Mouse (Mus musculus): ENCODE results near the gene Lrrc32.
A peak's percentile ranks its signal among the peaks of the same experiment; 100 is the strongest.

Gene Lrrc32

DNA sequence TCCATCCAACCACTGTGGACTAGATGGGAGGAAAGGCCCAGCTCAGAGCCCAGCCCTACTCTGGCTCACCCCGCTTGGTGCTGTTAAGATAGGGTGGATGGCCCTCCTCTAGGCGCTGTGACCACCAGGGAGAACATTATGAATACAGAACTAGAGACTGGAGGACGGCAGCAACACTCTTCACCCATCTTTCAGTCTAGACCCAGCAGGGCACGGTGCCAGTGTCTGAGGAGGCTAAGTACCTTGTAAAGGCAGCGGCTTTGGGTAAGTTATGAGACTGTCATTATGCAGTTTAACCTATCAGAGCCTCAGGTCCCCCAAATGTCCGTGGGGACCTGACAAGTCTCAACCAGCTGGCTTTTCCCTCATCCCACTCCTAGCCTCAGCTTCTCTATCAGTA lies at the start of gene Lrrc32:
Gene Lrrc32 (plus strand): TSS at position 153 of the 400 bp plus-strand sequence.
- no peak for DNase-seq

DNA sequence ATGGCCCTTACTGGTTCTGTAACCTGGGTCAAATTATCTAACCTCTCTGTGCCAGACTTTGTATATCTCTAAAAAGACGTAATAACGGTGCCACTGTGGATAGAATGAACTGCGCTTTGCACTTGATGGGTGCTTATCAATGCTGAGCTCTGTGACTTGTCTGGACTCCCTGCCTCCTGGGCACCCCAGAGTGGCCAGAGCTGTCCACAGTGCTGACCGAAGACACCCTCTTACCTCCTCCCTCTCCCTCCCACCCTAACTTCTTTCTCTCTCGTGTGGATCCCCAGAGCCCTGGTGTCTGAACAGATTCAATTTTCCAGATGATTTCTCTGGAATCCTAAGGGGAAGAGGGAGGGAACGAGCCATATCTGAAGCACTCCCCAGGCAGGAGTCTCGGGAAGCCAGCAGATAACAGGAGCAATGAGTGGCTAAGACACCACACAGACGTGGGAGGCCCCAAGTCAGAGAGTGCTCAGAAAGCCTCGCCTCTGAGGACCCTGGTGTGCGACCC lies 49.1 kb upstream of the Lrrc32 start, which contains the start of gene Gucy2d:
Gene Gucy2d (plus strand): TSS at position 461 of the 511 bp plus-strand sequence.
- no peak for DNase-seq

DNA sequence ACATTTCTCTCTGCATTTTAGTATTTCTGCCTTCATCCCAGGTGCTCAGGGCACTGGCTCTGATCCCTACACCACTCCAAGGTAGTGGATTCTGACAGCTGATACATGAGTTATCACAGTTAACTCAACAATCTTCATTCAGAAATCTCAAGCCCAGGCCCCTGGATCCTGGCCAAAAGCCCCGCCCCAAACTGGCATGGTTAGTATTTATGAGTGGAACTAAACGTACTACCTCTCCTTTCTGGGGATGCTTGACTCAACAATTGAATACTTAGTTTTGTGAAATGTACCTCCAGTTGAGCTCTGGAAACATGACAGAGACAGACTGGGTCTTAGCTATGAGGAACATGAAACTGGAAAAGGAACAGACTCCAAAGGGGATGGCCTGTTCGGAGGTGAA lies 42.2 kb upstream of the Lrrc32 start:
- no peak for DNase-seq

DNA sequence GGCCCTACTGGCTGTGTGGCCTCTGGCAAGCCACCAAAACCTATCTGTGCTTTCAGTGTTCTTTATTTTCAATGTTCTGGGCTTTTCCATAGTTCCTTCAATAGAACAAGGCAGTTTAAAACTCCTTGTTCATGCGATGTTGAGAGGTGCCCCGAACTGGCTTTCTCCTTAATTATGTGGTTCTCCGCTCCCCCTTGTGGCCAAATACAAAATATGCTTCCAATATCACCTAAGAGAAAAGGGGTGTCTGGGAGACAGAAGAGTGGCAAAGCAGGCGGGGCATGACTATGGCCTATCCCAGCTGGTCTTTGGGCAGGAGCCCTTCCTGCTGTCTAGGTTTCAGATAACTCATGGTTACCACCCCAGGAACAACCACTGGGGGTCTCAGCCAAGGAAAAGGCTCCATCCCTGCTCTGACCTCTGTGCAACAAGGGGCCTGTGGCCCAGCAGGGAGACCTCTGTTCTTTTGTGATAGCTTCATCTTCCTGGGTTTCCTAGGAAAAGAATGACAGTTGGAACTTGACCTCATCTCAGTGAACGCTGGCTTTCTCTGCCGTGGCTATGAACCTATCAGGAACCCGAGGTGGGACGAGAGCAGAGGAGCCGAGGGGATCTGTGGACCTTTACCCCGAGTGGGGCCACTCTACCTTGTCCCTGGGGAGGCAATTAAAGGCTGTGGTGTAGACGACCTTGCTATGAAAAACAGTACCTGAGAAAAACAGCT lies 41.3 kb upstream of the Lrrc32 start:
- DNase-seq: peak; percentile 38

DNA sequence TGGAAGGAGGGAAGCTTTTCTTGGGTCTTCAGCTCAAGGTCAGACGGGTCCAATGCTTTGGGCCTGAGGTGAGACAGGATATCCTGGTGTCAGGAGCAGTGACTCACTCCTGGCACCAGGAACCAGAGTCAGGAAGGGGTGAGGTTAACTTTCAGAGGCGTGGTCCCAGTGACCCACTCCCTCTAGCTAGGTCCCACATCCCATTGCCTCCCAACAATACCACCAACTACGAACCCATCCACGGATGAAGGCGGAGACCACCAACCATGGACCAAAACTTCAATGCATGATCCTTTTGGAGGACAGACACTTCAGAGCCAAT lies 40.8 kb upstream of the Lrrc32 start:
- no peak for DNase-seq

DNA sequence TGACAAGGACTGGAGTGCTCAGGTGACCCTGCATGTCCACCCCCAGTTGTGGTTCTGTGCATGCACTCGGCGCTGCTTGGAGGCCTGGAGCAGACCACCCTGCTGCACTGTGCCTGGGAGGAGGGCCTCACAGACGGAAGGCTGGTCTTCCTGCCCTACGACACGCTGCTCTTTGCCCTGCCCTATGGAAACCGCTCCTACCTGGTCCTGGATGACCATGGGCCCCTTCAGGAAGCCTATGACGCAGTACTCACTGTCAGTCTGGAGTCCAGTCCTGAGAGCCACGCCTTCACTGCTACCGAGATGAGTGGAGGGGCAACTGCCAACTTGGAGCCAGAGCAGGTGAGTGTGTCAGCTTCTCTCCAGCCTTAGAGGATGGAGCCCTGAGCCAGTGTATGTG lies 39.4 kb upstream of the Lrrc32 start:
- no peak for DNase-seq

DNA sequence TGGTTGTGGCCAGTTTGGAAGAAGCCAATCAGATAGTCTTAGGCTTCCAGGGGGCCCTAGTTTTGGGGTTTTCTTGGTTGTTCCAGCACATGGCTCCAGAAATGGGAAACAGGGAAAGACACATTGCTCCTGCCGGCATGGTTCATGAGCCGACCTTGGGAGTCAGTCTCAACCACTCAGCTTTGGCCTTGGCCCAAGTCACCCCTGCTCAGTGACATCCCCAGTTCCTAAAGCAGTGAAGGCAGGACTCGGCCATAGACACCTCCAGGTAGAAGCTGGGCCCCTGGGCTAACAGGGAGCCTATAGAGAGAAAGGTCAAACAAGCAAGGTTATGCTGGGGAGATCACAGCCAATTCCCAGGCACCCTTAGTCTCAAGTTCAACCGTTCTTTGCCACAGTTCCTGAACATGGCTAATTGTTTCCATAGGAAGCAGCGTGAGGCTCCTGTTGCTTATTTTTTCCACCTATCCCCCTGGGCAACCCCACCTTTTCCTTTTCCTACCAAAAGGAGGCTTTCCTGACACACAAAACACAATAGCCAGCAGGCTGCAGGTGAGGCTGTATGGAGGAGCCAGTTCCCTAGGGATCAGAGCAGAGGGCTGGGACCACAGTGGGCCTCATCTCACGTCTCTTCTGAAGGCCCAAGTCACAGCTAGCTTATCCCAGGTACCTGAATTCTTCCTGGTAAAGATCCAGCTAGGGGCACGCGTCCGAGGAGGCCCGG lies 34.5 kb upstream of the Lrrc32 start:
- no peak for DNase-seq

DNA sequence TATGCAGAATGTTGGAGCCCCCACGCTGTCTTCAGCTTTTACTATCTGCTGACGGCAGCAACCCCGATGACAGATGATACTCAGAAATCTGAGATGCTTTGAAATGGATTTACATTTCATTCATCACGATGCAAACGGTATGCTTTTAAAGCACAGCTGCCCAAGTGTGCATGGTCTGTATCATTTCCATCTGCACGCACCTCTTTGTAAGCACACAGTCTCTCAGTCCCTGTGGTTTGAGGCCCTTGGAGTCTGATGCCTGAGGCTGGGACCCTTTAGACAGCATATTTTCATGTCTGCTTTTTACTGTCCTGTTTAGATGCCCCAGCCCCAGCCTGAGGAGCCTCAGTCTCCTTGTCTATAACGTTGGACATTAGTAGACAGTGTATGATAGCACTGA lies 28.8 kb upstream of the Lrrc32 start:
- DNase-seq: no peak

DNA sequence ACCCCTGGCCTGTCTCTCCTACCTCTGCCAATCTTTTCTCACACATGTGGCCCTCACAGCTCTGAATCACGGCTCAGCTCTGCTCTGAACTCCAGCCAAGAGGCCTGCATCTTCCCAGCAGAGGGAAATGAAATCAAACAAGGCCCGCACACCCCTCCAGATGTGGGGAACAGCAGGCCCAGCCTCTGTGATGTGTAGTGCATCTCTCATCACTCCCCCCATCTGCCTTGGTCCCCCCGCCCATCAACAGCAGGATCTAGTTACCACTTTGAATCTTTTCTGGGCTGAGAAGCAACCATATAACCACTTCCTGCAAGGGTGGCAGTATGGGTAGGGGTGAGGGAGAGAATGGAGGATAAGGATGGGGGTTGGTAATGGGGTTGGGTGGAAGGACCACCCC lies 20.0 kb upstream of the Lrrc32 start:
- DNase-seq: no peak

DNA sequence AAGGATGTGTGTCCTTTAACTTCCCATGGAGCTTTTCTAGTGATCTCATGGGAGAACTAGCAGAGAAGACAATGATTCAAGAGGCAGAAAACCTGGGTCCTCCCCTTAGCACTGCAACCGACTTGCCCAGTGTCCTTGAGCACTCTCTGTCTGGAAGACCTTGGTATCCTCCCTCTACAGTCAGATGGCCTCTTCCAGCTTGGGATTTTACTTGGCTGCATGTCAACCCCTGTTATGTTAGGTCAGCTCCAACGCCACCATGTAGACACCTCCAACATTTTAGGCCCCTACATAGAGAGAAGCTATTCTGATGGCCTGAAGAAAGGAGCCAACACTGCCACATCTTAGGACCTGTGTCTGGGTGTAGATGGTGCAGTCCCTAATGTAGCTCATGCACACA lies 16.6 kb upstream of the Lrrc32 start:
- DNase-seq: no peak

DNA sequence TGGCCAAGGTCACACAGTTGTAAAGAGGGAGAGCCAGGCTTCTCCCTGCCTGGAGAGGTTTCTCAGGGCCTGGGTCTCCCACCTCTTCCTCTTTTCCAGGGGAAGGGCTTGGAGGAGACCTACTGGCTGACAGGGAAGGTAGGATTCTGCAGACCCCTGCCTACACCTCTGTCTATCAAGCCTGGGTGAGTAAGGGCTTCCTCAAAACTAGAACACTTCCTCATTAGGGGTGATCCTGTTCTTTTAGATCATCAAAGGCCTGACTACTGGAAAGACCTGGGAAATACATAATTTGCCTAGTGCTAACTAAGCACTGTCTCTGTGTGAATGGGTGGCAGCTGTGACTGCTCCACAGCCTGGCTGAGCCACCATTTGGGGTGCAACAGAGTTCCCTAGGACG lies 14.5 kb upstream of the Lrrc32 start:
- no peak for DNase-seq

DNA sequence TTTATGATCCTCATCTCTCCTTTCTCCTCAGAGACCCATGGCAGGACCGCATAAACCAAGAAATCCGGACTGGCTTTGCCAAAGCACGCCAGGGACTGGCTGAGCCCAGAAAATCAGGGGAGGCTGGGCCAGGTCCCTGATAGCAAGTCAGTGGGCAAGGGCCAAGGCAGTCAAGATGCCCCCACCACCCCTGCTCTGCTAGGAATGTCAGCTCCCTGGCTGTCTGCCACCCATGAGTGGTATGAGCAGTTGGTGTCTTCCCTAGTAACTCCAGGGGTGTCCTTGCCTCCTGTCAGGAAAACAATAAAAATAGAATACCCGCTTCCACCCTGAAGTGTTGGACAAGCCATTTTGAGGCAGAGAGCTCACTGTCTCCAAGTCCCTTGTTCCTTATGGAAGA lies 11.9 kb upstream of the Lrrc32 start:
- DNase-seq: peak; percentile 71

DNA sequence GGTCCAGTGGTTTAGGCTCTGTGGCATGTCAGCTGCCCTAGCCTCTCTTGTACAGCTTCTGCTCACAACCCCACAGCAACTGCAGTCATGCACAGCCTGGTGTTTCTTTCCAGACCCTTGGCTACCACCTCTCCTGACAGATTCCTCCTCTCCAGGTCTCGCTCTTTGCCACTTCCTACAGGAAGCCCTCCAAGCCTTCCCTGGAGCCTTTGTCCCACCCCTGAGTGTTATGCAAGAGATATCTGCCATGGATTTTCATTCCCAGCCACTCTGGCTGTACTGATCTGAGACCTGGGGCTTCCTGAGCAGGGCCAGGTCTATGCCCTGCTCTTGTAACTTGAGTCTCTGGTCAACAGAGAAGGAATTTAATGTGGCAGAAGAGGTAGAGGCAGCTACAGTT lies 8.6 kb upstream of the Lrrc32 start:
- no peak for DNase-seq

DNA sequence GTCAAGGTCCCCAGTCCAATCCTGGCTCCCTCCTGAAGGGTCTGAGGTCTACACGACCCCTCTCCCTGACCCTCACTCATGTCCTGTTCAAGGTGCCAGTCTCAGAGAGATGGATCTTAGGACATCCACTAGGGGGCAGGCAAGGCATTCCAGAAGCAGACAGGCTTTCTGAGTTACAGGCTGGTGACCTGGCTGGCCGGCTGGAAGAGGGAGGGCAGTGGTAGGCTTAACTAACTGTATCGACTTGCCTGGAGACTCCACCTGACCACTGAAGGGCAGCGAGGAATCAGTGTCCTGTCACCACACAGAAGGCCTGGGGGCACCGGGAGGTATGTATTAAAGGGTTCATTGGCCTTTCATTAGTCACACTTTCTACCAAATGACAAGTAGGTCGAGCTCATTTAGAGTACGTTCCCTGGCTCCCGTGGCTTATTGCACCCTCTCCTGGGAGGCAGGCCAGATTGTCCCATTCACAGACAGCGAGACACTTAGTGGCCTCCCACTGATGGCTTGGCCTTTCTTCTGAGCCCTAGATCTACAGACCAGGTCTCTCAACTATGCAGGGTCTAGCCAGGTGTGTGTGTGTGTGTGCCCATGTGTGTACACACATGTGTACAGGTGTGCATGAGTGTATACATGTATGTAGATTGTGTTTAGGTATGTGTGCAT lies 7.9 kb upstream of the Lrrc32 start:
- peak; percentile 85 for DNase-seq

DNA sequence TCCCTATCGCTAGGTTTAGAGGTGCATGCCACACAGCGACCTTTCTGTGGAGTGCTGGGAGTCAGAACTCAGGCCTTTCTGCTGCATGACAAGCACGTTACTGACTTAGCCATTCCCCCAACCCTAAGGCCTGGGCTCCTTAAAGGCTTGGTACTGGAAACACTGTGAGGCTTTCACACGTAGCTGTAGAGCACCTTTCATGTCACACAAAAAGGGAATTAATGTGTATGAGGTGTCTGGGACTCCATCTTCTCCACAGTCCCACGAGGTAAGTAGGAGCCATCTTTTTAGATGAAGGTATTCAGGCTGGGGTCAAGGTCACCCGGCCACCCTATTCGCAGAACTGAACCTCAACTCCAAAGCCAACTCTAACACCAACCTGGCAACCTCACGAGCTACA lies 7.2 kb upstream of the Lrrc32 start:
- DNase-seq: no peak

DNA sequence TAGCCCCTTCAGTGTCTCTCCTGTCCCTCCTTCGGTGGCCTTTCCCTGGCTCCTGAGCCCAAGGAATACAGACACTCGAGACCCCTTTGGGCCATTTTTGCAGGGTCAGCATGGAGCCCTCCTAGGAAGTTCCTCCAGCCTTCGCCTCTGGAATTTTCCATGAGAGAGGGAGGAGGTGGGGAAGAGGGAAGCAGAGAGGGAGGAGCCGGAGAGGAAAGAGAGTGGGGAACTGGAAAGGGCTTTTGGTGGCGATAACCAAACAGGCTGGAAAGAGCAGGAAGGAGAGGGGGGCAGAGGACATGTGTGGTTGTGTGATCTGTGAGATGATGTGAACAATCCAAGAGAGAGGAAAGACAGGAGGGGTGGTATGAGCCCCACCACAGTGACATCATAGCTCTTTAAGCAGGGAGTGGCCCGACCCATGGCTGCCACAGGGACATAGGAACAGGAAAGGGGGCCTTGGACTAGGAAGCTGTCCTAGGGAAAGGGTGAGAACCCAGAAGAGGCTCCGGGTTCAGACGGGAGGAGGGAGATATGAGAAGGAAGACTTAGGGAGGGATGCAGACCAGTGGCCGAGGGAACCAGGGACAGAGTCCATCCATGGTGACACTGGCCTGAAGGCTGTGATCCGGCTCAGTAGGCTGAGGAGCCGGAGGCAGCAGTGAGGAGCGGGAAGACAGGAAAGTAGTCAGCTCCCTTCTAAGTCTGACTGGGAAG lies 6.4 kb upstream of the Lrrc32 start:
- no peak for DNase-seq

DNA sequence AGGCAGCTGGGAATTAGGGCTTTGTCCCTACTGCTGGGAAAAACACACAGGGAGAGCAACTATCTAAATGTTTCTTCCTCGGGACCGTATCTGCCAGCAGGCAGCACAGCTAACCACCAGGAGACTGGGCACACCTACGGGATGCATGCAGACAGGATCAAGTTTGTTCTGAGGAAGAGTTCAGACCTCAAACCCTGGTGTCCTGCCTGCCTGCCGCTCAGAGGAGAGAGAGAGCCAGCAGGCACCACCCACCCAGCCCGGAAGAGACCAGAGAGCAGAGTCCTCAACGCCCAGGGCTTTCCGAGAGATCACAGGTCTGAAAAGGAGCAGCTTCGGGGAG lies 5.8 kb upstream of the Lrrc32 start:
- DNase-seq: no peak

DNA sequence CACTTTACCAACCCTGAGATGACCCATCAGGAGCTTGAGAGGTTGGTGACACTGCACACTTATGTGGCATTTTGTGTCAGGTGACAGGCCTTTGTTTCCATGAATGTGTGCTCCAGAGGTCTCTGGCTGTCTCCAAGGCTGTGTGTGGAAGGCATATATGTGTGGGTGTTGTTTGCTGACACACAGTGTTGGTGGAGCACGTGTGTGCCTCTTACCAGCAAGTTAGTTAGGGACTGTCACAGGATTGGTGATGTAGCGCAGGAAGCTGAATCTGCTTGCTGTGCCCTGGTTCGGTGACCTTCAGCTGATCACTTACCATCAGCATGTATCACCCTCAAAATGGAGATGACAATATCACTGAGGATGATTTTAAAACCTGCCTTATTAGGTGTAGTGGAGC lies 4.2 kb upstream of the Lrrc32 start:
- no peak for DNase-seq

DNA sequence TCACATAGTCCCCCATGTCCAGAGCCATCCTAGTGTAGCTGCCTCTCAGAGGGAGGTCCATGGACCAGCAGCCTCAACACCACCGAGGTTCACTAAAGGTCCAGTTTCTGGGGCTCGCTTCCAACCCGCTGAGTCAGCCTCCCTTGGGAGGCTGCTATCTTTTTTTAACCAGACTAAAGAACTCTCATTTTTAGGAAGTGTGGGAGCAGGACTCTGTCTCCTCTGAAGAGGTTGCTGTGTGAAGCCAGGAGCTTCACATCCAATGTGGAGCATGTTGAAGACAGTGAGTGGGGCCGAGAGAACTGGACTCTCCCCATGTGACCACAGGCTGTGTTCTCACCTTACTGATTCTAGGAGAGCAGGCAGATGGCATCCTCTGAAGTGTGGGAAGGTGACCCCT lies 3.6 kb upstream of the Lrrc32 start:
- DNase-seq: no peak

DNA sequence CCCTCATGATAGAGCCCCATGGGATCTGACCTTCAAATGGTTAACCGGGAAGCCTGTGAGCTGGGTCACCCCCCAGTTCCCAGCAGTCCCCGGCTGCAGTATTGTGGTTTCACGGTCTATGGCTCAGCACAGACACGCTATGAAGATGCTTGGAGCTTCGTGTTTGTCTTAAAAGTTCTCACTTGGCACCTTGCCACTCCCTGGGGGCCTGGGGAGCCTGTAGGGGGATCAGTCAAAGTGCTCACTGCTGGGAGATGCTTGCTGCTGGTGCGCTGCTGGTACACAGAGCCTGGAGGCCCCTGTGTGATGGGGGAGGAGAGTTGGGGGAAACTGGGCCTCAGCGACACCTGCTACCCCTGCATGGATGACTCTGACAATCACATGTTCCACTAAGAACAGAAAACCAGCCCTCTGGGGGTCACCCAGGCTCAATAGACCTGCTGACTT lies 2.6 kb upstream of the Lrrc32 start:
- no peak for DNase-seq

DNA sequence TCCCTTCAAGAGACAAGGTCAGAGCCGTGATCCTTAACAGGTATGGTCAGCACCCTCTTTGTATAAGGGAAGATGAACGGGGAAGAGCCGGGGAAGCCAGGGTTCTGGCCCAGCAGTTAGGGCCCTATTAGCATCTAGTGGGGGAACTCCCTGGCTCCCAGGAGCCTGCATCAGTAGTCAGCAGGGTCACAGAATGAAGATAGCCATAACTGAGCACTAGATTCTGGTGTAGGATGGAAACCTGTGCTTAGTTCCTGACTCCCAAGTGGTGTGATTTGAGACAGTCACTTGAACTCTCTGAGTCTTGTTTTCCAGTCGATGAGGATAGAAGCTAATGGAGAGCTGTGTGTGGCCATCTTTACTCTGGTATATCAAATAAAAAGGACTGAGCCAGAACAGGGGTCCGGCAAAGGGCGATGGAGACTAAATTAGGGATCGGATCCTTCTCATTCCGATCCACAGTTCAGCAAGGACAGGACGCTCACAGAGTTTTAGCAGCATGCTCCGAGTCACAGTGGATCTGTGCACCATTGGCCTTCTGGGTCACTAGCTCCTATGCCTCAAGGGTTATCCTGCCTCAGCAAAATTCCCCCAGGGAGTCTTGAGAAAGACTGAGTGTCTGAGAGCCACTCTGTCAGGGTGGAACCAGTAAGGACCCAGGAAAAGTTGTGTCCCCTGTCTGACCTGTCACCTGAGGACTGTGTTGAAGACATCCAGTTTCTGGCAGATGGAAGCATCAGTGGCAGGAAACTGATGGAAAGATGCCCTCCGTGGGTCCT lies 1.7 kb upstream of the Lrrc32 start:
- DNase-seq: no peak

DNA sequence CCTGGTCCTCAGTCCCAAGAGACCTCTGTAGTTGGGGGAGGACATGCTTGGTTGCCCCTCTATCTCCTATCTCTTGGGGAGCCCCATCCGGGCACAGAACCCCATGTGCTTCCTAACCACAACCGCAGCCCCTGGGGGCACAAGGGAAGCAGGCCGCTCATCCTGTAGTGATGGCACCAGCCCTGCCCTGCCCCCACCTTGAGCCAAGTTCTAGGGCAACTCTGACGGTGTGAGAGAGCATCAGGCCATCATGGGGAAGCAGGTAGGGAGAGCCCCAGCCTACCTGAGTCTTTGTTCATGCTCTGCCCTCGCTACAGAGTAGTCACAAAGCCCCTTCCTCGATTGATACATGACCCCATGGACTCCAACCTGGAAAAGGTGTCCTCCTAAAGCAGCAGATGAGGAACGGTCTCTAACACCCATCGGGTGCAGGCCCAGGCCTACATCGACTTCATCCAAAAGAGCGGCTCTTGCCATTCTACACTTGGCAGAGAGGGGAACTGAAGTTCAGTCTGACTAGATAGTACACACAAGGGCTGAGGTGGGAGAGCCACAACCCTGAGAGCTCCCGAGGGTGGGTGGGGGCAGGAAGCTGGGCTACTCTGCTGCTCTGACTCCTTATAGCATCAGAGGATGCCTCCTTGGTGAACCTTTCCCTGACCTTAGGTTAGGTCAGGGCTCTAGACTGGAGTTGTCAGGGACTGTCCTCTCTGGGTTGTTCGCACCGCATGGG lies 519 bp upstream of the Lrrc32 start:
- no peak for DNase-seq

Measured in cerebellum, adult 9-10 months (tissue).